Mouse (Mus musculus): ENCODE data around the gene Hapln2.

DNA sequence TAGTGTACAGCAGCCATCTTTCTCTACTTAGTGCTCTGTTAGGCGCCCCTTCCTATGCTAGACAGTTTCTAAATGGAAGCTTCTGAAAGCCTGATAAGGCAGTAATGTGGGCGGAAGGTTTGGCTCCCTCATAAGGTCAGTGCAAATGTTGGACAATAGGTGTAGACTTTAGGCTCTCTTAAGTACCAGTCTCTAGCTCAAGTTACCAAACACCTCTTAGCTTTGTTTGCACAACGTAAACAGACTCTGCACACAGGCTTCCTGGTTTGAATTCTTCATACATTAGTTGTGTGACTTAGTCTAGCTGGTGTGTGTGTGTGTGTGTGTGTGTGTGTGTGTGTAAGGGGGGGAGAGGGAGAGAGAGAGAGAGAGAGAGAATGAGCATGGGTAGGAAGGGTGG is 22.1 kb upstream of the Hapln2 start:
- TF ChIP-seq CTCF (IDR thresholded peaks at IDR 0.05; ENCODE audit: extremely low read depth, insufficient read depth, insufficient read length, insufficient replicate concordance) (no peak), POLR2A (IDR thresholded peaks at IDR 0.05; ENCODE audit: low read depth, low read length) (no peak)

All from spleen, adult 2 months (tissue).